Mouse (Mus musculus): ENCODE results near the gene Olfr916. TPM values are rescaled to one million over a fixed set of nuclear protein-coding genes. Genes with fewer than 3 reads are reported as not detected.

Gene Olfr916
- total RNA-seq (2021): not detected

DNA sequence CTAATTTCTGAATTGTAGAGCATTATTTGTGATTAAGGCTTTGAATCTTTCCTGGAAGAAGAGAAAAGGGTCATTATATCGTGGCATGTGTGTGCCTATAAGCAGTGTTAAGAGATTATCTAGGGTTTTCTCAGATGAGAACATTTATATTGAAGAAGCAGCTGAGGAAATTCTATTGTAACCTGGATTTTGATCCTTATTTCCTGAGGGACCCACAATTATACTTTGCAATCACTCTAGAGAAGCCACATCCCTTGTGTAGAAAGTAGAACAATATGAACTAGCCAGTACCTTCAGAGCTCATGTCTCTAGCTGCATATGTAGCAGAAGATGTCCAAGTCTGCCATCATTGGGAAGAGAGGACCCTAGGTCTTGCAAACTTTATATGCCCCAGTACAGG lies at the start of gene Olfr916:
TSS of gene Olfr916 (minus strand) at position 101 of the 400 bp plus-strand sequence.
- intact Hi-C loops (cut with DNase I): no loop called here

DNA sequence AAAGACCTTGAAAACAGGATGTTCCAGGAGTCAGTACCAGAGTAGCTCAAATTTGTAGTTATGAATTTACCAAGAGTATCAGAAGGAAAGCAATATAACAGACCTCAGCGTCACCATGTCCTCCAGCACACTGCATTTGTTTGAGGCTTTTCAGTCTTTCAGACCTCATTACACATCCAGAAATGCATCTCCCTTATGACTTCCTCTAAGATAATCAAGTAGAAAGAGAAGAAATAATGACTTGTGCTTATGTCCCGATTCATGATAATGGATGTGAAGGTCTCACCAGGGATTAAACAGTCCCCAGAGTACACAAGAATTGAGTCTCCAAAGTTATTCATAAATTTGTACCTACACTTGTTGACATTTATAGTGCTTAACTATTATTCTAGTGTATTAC lies 14.8 kb upstream of the Olfr916 start, which contains the start of gene Olfr918:
TSS of gene Olfr918 (minus strand) at position 101 of the 400 bp plus-strand sequence.
- DNase-seq (ENCODE audit: extremely low spot score in 1 of 2, low spot score in 2 of 2): no peak
- intact Hi-C loops (cut with DNase I): no loop called here

More for the DNA sequence above, at the start of gene Olfr916:
- no peak for DNase-seq (ENCODE audit: extremely low spot score in 1 of 2, low spot score in 2 of 2)

DNA sequence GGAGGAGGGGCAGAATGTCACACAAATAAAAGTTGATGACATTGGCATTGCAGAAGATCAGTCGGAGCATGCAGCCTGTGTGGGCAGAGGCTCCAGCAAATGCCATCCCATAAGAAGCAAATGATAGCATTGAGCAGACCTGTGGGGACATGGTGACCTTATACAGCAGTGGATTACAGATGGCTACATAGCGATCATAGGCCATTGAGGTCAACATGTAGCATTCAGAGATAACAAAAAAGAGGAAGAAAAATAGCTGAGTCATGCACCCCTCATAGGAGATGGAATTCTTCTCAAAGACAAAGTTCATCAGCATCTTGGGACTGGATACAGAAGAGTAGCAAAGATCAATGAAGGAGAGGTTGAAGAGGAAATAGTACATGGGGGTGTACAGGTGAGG lies 13.2 kb upstream of the Olfr916 start:
- no peak for DNase-seq (ENCODE audit: extremely low spot score in 1 of 2, low spot score in 2 of 2)
- intact Hi-C loops (cut with DNase I): no loop called here

DNA sequence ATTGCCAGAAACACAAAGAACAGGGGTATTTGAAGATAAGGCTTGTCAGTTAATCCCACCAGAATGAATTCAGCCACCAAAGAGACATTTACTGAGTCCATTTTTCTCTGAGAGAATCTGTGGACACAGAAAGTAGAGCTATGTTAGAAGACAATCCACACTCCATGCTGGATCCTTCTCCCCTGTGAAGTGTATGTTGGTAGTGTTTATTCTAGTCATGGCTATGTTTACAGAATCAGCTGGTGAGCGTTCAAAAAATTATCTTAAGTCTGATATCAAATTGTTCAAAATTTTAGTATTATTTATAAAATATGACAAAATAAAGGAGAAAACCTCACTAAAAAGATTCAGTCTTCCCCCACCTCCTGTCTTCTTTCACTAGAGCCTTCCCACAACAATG lies 6.1 kb upstream of the Olfr916 start, which contains the start of gene Olfr917:
TSS of gene Olfr917 (minus strand) at position 101 of the 400 bp plus-strand sequence.
- intact Hi-C loops (cut with DNase I): no loop called here
- no peak for DNase-seq (ENCODE audit: extremely low spot score in 1 of 2, low spot score in 2 of 2)

DNA sequence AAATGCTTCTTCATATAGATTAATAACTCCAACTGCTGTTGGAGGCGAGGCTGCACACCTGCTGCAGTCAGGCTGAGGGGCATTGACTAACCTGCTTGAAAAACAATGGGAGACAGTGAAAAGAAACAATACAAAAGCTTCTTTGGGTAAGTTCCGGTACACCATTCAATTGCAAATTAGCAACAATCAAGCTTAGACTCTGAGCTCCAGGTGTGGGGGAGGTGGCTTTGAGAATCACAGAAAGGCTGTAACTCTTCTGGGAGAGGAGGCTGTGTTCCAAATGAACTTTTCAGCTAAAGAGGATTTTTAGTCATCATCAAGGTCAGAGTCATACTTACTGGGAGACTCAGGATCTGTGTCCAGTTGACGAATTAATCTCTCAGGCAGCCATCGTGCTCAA lies 27.3 kb downstream of the Olfr916 start:
- intact Hi-C loops (cut with DNase I): no loop called here
- DNase-seq (ENCODE audit: extremely low spot score in 1 of 2, low spot score in 2 of 2): no peak

Other genes starting within 250 kb of the Olfr916 start
- gene Olfr901, start 230.4 kb downstream of the Olfr916 start, total RNA-seq (2021): not detected
- not detected for gene Olfr902, start 212.2 kb downstream of the Olfr916 start, total RNA-seq (2021)
- gene Olfr904, start 196.7 kb downstream of the Olfr916 start, total RNA-seq (2021): not detected
- gene Olfr905, start 188.8 kb downstream of the Olfr916 start, total RNA-seq (2021): not detected
- gene Olfr906, start 172.8 kb downstream of the Olfr916 start, total RNA-seq (2021): not detected
- gene Olfr907, start 164.1 kb downstream of the Olfr916 start, total RNA-seq (2021): not detected
- not detected for gene Olfr911-ps1, start 138.3 kb downstream of the Olfr916 start, total RNA-seq (2021)
- not detected for gene Olfr910, start 122.0 kb downstream of the Olfr916 start, total RNA-seq (2021)
- not detected for gene Olfr912, start 79.7 kb downstream of the Olfr916 start, total RNA-seq (2021)
- not detected for gene Olfr913, start 67.1 kb downstream of the Olfr916 start, total RNA-seq (2021)
- not detected for gene Olfr914, start 54.8 kb downstream of the Olfr916 start, total RNA-seq (2021)
- not detected for gene Olfr917, start 6.0 kb upstream of the Olfr916 start, total RNA-seq (2021)
- gene Olfr918, start 14.7 kb upstream of the Olfr916 start, total RNA-seq (2021): not detected
- not detected for gene Olfr919, start 43.8 kb upstream of the Olfr916 start, total RNA-seq (2021)
- gene Vwa5a, start 58.4 kb upstream of the Olfr916 start, total RNA-seq (2021): 10 to 100 TPM in 1 of 2 experiments, 1 to 10 TPM in 1; 7.7 to 10.1 TPM
- gene Olfr920, start 92.4 kb upstream of the Olfr916 start, total RNA-seq (2021): not detected
- gene Olfr921, start 113.2 kb upstream of the Olfr916 start, total RNA-seq (2021): not detected
- not detected for gene Olfr922, start 154.7 kb upstream of the Olfr916 start, total RNA-seq (2021)
- gene Olfr923, start 166.7 kb upstream of the Olfr916 start, total RNA-seq (2021): not detected
- not detected for gene Olfr924, start 184.6 kb upstream of the Olfr916 start, total RNA-seq (2021)
- gene Olfr26, start 195.2 kb upstream of the Olfr916 start, total RNA-seq (2021): not detected
- not detected for gene Olfr926, start 217.3 kb upstream of the Olfr916 start, total RNA-seq (2021)